Mouse (Mus musculus) stomach, embryonic 16.5 days (tissue): Measurements from ENCODE around the gene Ackr1. TPM values are rescaled to one million over a fixed set of nuclear protein-coding genes. Genes with fewer than 3 reads are reported as not detected.
A peak's percentile ranks its signal among the peaks of the same experiment; 100 is the strongest.

Experiments
- ATAC-seq: fragments of 200-750 bp; cut with Nextera tagmentation; 2 replicates; pipeline ENCODE4 v1.8.0; 2017; ENCODE audit warnings: moderate number of reproducible peaks, moderate TSS enrichment; ENCODE audit not compliant: insufficient read depth, low FRiP score
- H3K27ac ChIP-seq: fragments of 300-500 bp; sonication (generic); 2 replicates; pipeline ENCODE4 v1.5.1; 2014; ENCODE audit warnings: low read length
- H3K27me3 ChIP-seq: fragments of 300-500 bp; sonication (generic); 2 replicates; pipeline ENCODE4 v1.6.1; 2014; ENCODE audit warnings: low read length, control low read depth, mixed read lengths; ENCODE audit not compliant: control insufficient read depth, insufficient read depth
- H3K36me3 ChIP-seq: fragments of 300-500 bp; sonication (generic); 2 replicates; pipeline ENCODE4 v1.6.1; 2014; ENCODE audit warnings: low read length; ENCODE audit not compliant: control insufficient read depth, insufficient read depth
- H3K4me1 ChIP-seq: fragments of 300-500 bp; sonication (generic); 2 replicates; pipeline ENCODE4 v1.6.1; 2014; ENCODE audit warnings: low read length, control low read depth, mixed read lengths; ENCODE audit not compliant: control insufficient read depth, insufficient read depth
- H3K4me2 ChIP-seq: fragments of 300-500 bp; sonication (generic); 2 replicates; pipeline ENCODE4 v1.6.1; 2014; ENCODE audit warnings: low read depth, low read length, mixed read lengths
- H3K4me3 ChIP-seq: fragments of 300-500 bp; sonication (generic); replicated peaks from 2 replicates; pipeline ENCODE4 v1.5.1; 2014; ENCODE audit warnings: mild to moderate bottlenecking, low read length
- H3K9ac ChIP-seq: fragments of 300-500 bp; sonication (generic); 2 replicates; pipeline ENCODE4 v1.6.1; 2014; ENCODE audit warnings: low read length
- H3K9me3 ChIP-seq: fragments of 300-500 bp; sonication (generic); replicated peaks from 2 replicates; pipeline ENCODE4 v1.6.1; 2016; ENCODE audit warnings: low read length, control low read depth; ENCODE audit not compliant: control insufficient read depth
- WGBS: fragments of 180-500 bp; shearing (Covaris S2); extraction: QIAGEN DNeasy Blood & Tissue Kit; methylation state at CpG from one replicate; pipeline ENCODE4 v1.1.7; 2014; 5-methylcytosine and 5-hydroxymethylcytosine counted together
- polyA plus RNA-seq: library from polyadenylated mRNA; unstranded; fragments of >200 nt; fragmentation: Nextera tagmentation; extraction: Ambion mirVana; gene quantifications from 2 replicates; pipeline ENCODE4 v1.2.1, GENCODE M21; 2015

Gene Ackr1
- polyA plus RNA-seq, 1 experiment from 2014 or later: 4.3 TPM

DNA sequence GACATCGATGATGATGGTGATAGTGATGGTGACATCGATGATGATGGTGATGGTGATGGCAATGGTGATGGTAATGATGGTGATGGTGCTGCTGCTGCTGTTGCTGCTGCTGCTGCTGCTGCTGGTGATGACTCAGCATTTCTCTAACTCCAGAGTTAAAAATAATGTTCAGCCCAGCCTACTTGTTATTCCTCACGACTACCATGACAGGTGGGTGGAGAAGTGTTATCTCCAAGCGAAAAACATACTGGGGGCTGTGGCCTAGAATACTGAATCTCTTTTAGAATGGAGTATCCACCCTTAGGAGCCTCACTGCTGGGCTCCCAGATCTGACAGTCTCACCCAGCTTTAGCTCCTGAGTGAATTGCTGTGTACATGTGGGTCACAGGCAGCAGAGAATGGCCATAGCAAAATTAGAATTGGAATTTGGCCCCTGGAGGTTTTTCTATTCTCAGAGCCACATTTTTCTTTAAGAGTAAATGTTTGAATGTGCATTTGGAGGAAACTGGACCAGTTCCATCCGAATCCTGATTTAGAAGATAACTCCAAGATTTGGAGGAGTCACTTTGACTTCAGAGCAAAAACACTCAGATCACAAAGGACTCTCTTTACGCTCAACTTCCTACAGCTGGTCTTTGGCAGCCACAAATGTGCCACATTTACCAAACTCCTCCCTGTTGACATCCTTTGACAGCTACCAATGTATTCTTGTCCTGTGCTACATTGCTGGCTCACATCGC lies 21.7 kb upstream of the Ackr1 start:
- WGBS: 75% methylated on average over 7 of the region's 7 CpGs
- no peaks in the 10 kb centered on the region for H3K27me3 ChIP-seq
- H3K4me1 ChIP-seq: no peaks in the 10 kb centered on the region
- H3K9ac ChIP-seq: no peak overlapping the region
- no peak overlapping the region for H3K27ac ChIP-seq
- no peaks in the 10 kb centered on the region for H3K9me3 ChIP-seq
- ATAC-seq: no peak
- no peak overlapping the region for H3K4me3 ChIP-seq
- H3K4me2 ChIP-seq: no peak overlapping the region
- H3K36me3 ChIP-seq: no peaks in the 10 kb centered on the region

DNA sequence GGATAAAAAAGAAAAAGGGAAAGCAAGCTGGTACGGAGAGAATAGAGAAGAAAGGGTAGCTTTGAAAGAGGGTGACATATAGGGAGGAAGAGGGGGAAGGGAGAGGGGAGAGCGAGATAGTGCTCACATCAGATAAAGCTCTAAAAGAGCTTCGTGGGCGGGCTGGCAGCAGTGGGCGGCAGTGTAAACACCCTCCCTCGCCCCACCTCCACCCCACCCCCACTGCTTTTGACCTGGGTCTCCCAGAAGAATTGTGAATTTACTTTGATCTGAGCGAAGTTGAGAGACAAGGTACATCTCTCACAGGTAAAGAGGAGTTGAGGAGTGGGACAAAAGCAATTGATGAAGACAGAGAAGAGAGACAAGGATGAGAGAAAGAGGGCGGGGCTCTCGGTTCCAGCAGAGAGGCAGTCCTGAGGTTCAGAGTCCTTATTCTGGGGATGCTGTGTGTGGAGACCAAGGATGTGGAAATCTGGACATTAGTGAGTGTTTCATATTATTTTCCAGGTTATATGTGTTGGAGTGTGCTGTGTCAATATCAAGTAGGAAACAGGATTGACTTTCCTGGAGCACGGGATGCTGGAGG lies 16.9 kb upstream of the Ackr1 start, which contains the start of gene Aim2:
Gene Aim2, plus strand, starts transcription at position 508 of the 586 bp plus-strand sequence.
- no peaks in the 10 kb centered on the region for H3K27me3 ChIP-seq
- H3K9me3 ChIP-seq: no peaks in the 10 kb centered on the region
- 0 out of 2 replicates have a peak, but pooled peaks have one; percentile 58 for ATAC-seq
- H3K36me3 ChIP-seq: no peaks in the 10 kb centered on the region
- H3K4me3 ChIP-seq: peak within 1 kb of the TSS; percentile 35
- H3K9ac ChIP-seq: no peak within 1 kb of the TSS; the same call in 1 of the 2 replicates
- H3K27ac ChIP-seq: no peak within 1 kb of the TSS
- H3K4me2 ChIP-seq: peak within 1 kb of the TSS; percentile 54
- peaks cover 4% of the 10 kb centered on the region; the same call in 1 of the 2 replicates for H3K4me1 ChIP-seq
- WGBS: 7% methylated on average over 10 of the region's 10 CpGs

DNA sequence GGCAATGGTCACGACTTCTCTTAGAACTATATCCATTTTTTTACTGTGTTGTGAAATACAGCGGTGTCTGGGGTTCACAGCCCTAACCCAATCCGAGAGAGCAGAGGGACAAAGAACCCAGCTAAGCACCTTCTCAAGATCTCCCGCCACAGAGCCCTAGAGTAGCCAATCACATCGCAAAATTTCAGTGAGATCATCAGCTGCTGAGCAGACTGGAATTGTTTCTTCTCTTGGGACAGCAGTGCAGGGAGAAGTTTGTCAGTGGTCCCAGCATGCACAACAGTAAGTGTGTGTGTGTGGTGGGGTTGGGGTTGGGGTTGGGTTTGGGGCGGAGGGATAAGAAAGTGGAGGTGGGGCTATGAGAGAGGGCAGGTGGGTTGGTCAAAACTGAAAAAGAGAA lies 16.4 kb upstream of the Ackr1 start:
- Histone ChIP-seq H3K4me2 (peak overlapping the region; percentile 54), H3K4me1 (peaks cover 4% of the 10 kb centered on the region; the same call in 1 of the 2 replicates), H3K36me3 (no peaks in the 10 kb centered on the region), H3K27me3 (no peaks in the 10 kb centered on the region), H3K4me3 (peak overlapping the region; percentile 35), H3K9ac (no peak overlapping the region; the same call in 1 of the 2 replicates), H3K27ac (no peak overlapping the region), H3K9me3 (no peaks in the 10 kb centered on the region)
- ATAC-seq: peak; percentile 60
- 2% methylated on average over 6 of the region's 6 CpGs for WGBS

DNA sequence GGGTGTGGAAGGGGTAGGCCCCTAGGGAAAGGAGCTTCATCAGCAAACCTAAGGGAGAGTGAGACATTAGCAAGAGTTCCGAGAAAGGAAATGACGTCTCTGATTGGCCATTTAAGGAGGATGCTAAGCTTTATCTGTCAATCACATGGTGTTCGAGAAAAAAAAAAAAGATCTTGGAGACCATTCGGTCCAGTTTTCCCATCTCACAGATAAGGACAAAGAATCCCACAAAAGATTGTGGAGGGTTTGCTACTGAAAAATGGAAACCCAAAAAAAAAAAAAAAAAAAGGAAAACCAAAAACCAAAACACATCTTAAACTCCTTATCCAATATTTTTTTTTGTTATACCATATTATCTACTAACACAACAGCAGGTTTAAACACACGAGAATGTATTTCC lies 15.6 kb upstream of the Ackr1 start:
- H3K4me3 ChIP-seq: no peak overlapping the region
- WGBS: 75% methylated on average over 5 of the region's 5 CpGs
- no peak overlapping the region for H3K9ac ChIP-seq
- ATAC-seq: no peak
- no peaks in the 10 kb centered on the region for H3K36me3 ChIP-seq
- peaks cover 4% of the 10 kb centered on the region; the same call in 1 of the 2 replicates for H3K4me1 ChIP-seq
- no peak overlapping the region for H3K27ac ChIP-seq
- H3K9me3 ChIP-seq: no peaks in the 10 kb centered on the region
- no peak overlapping the region for H3K4me2 ChIP-seq
- no peaks in the 10 kb centered on the region for H3K27me3 ChIP-seq

DNA sequence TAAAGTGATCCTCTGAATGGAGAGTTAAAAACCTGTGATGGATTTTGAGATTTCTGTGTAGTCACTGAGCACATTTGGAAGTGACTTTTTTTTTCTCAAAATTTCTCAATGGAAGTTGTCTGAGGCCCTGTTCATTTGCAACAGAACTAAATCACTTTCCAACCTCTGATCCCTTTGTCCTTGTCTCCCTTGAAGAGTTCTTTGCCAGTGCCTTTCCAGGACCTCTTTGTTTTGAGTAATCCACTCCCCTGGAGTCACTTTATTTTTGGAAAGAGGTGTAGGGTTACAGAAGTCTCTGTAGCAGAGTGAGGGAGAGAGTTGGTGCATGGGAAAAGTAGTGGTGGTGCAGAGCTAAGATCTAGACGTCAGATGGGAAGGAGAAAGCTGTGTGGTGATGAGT lies 15.0 kb upstream of the Ackr1 start:
- Histone ChIP-seq H3K9me3 (no peaks in the 10 kb centered on the region), H3K36me3 (no peaks in the 10 kb centered on the region), H3K4me3 (no peak overlapping the region), H3K4me2 (no peak overlapping the region), H3K27ac (no peak overlapping the region), H3K9ac (no peak overlapping the region), H3K27me3 (no peaks in the 10 kb centered on the region), H3K4me1 (peaks cover 4% of the 10 kb centered on the region; the same call in 1 of the 2 replicates)
- no peak for ATAC-seq
- WGBS: 39% methylated on average over 1 of the region's 1 CpGs

DNA sequence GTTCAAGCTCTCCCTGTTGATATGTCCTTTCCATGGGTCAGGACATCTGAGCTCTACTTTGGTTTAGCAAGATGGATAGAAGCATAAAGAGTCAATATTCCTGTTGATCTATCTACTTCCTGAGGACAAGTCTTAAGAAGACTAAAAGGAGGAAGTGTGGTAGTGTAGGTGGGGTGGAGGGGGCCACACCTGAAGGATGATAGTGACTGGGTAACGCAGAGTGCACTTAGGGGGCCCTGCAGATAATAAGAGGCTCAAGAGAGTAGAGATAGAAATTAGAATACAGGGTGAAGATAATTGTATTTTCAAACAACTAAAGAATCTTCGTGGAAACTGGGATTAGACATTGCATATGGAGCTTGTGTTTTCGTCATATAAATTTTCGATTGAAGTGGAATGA lies 11.6 kb upstream of the Ackr1 start:
- Histone ChIP-seq H3K36me3 (no peaks in the 10 kb centered on the region), H3K4me2 (no peak overlapping the region), H3K9ac (no peak overlapping the region), H3K9me3 (no peaks in the 10 kb centered on the region), H3K4me3 (no peak overlapping the region), H3K27ac (no peak overlapping the region), H3K27me3 (no peaks in the 10 kb centered on the region), H3K4me1 (peaks cover 4% of the 10 kb centered on the region; the same call in 1 of the 2 replicates)
- ATAC-seq: no peak
- 89% methylated on average over 4 of the region's 4 CpGs for WGBS

DNA sequence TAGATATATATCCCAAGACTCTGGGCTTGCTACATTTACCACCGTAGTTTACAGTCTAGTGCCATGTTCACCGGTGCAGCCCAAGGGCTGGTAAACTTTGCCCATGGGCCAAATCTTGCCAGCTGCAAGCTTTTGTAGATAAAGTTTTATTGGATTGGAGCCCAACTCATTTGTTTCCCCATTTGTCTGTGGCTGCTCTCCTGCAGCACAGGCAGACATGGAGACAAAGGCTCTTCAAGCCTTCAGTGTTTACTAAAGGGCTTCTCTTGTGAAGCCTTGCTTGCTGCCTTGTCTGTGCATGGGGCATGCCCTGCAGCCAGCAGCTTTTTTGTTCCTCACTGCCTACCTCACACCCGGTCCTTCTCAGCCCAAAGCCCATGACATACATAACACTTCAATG lies 10.4 kb upstream of the Ackr1 start:
- ATAC-seq: no peak

DNA sequence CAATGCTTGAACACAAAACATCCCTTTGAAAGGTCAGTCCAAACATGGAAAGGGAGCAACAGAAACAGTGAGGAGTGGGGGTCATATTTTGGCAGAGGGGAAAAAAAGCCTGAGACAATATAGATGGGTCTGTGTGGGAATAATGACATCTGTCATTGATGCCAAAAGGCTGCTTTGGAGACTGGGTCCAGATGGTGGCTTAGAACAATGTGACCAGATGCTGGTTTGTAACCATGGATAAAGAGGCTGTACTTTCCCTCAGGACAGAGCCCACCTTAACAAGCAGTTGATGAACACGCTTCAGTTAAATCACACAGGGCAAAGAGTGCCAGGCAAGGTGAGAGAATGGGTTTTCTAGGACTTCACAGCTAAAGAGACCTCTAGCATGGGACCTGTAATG lies 8.9 kb upstream of the Ackr1 start:
- H3K4me2 ChIP-seq: no peak overlapping the region
- 77% methylated on average over 1 of the region's 1 CpGs for WGBS
- no peak overlapping the region for H3K27ac ChIP-seq
- no peaks in the 10 kb centered on the region for H3K9me3 ChIP-seq
- no peaks in the 10 kb centered on the region for H3K4me1 ChIP-seq
- H3K36me3 ChIP-seq: no peaks in the 10 kb centered on the region
- no peaks in the 10 kb centered on the region for H3K27me3 ChIP-seq
- H3K4me3 ChIP-seq: no peak overlapping the region
- ATAC-seq: no peak
- no peak overlapping the region for H3K9ac ChIP-seq

More for the DNA sequence above, 10.4 kb upstream of the Ackr1 start:
- H3K4me1 ChIP-seq: no peaks in the 10 kb centered on the region
- H3K27ac ChIP-seq: no peak overlapping the region
- 63% methylated on average over 3 of the region's 3 CpGs for WGBS
- no peaks in the 10 kb centered on the region for H3K36me3 ChIP-seq
- no peak overlapping the region for H3K4me3 ChIP-seq
- H3K9me3 ChIP-seq: no peaks in the 10 kb centered on the region
- H3K9ac ChIP-seq: no peak overlapping the region
- H3K27me3 ChIP-seq: no peaks in the 10 kb centered on the region
- no peak overlapping the region for H3K4me2 ChIP-seq

DNA sequence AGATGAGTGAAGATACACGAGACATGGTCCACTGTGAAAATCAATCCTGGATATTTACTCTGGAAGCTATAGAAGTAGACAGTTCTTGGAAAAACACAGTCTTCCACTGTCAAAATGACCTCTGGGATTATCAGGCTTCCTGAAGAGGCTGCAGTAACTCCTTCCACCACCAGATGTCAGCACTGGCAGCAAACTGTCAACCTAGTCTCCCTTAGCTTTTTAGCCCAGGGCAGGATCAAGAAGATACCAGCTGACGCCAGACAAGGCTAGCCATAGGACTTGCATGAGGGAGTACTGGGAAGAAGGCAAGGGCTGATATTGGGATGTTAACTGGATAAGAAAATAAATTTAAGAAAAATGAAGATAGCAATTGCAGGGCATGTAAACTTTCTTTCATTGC lies 6.0 kb upstream of the Ackr1 start:
- Histone ChIP-seq H3K27ac (no peak overlapping the region), H3K36me3 (no peaks in the 10 kb centered on the region), H3K4me1 (no peaks in the 10 kb centered on the region), H3K9ac (no peak overlapping the region), H3K9me3 (no peaks in the 10 kb centered on the region), H3K4me2 (no peak overlapping the region), H3K4me3 (no peak overlapping the region), H3K27me3 (no peaks in the 10 kb centered on the region)
- ATAC-seq: no peak
- WGBS: 9% methylated on average over 2 of the region's 2 CpGs
